Mouse (Mus musculus): ENCODE measurements around the gene Aldob. TPM values are rescaled to one million over a fixed set of nuclear protein-coding genes. Genes with fewer than 3 reads are reported as not detected.

Aldob gene
- polyA plus RNA-seq, 1 experiment = not detected

GRCm38 (mm10) chr4:49547544-49548219, 1.7 kb downstream of the Aldob start:
- TF ChIP-seq GATA1 (IDR thresholded peaks at IDR 0.05; ENCODE audit: low read length) = no peak

- no peak for TF ChIP-seq GATA1 (IDR thresholded peaks at IDR 0.05; ENCODE audit: low read length)
Observed at GRCm38 (mm10) chr4:49546873-49547543, 2.3 kb downstream of the Aldob start.

DNA sequence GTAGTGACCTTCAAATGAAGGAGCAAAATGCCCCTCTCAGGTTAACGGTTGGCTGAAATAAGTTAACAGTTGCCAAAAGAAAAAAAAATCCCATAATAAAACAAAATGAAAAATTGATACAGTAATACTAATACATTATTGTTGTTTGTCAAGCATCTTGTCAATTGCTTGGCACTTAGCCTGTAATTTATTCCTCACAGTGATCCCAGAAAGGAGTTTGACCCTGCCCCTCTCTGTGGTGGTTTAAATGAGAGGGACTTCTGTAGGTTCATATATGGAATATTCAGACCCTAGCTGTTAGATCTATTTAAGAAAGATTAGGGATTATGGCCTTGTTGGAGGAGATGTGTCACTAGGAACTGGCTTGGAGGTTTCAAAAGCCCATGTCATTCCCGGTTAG, 3.3 kb downstream of the Aldob start:
- no peak for TF ChIP-seq GATA1 (IDR thresholded peaks at IDR 0.05; ENCODE audit: low read length)

- no peak for TF ChIP-seq GATA1 (IDR thresholded peaks at IDR 0.05; ENCODE audit: low read length)
Observed at GRCm38 (mm10) chr4:49540966-49541365, 8.4 kb downstream of the Aldob start.

GRCm38 (mm10) chr4:49539665-49540064, 9.7 kb downstream of the Aldob start:
- TF ChIP-seq GATA1 (IDR thresholded peaks at IDR 0.05; ENCODE audit: low read length) = no peak

- no peak for TF ChIP-seq GATA1 (IDR thresholded peaks at IDR 0.05; ENCODE audit: low read length)
Observed at GRCm38 (mm10) chr4:49536671-49537070, 12.7 kb downstream of the Aldob start.

- TF ChIP-seq GATA1 (IDR thresholded peaks at IDR 0.05; ENCODE audit: low read length) = no peak
Observed at GRCm38 (mm10) chr4:49535675-49536294, 13.6 kb downstream of the Aldob start.

DNA sequence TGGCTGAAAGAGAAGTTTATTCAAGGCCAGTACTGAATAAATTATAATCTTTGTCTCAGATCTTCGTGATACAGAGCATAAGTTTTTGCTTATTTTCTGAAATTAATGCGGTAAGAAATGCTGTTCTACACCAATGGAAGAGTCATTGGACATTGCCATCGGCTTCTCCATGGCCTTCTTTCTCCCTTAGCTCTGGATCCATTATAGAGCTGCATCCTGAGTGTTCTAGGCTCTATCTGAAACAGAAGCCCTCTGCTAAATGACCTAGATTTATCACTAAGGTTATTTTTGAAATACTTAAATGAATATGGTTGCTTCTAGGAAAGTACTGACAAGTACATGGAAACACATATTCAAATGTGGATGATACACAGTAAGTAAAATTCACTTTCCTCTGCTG, 14.3 kb downstream of the Aldob start:
- TF ChIP-seq GATA1 (IDR thresholded peaks at IDR 0.05; ENCODE audit: low read length) = no peak

- TF ChIP-seq GATA1 (IDR thresholded peaks at IDR 0.05; ENCODE audit: low read length) = no peak
Observed at GRCm38 (mm10) chr4:49522576-49522975, 26.8 kb downstream of the Aldob start.

DNA sequence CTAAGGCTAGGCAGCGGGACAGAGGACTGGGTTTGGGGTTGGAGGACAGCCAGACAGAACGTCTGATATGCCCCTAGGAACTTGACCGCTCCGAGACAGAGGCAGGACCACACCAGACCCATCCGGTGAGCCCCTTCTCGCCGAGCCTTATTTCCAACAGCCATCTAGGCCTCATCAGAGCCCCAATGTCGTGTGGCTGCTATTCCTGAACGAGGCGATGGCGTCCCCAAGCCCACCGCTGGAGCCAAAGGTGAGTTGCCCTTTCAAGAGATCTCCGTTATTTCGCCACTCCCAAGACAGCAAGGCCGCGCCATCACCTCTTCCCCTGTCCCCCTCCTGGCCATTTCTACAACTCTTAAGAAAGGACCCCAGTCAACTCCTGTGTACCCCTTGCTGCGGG, 28.0 kb downstream of the Aldob start:
- no peak for TF ChIP-seq GATA1 (IDR thresholded peaks at IDR 0.05; ENCODE audit: low read length)

- TF ChIP-seq GATA1 (IDR thresholded peaks at IDR 0.05; ENCODE audit: low read length) = no peak
Observed at GRCm38 (mm10) chr4:49520572-49521340, 28.6 kb downstream of the Aldob start, which contains the start of the genes Mrpl50 and Zfp189. Gene Mrpl50, minus strand, starts transcription at chr4:49521093. Gene Zfp189, plus strand, starts transcription at chr4:49521176.

- TF ChIP-seq GATA1 (IDR thresholded peaks at IDR 0.05; ENCODE audit: low read length) = no peak
Observed at GRCm38 (mm10) chr4:49519476-49519875, 29.9 kb downstream of the Aldob start.

DNA sequence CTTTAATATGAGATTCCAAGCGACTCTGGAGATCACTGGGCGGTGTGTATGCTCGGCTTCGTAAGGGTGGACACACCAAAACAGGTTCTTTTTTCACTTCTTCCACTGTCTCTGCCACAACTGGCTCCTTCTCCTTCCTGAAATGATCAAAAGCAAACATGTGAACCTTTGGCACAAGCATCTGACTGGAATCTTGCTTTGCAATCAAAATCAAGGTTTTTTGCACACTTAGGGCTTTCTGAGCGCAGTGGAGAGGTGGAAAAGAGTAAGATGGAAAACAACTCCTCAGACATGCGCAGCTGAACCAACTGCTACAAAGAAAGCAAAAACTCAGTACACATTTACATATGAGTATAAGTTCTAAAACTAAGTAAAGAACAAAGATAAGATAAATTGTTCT, 34.9 kb downstream of the Aldob start:
- no peak for TF ChIP-seq GATA1 (IDR thresholded peaks at IDR 0.05; ENCODE audit: low read length)

- no peak for TF ChIP-seq GATA1 (IDR thresholded peaks at IDR 0.05; ENCODE audit: low read length)
Observed at GRCm38 (mm10) chr4:49512636-49513035, 36.7 kb downstream of the Aldob start.

GRCm38 (mm10) chr4:49509183-49509582, 40.2 kb downstream of the Aldob start:
- TF ChIP-seq GATA1 (IDR thresholded peaks at IDR 0.05; ENCODE audit: low read length) = no peak

- no peak for TF ChIP-seq GATA1 (IDR thresholded peaks at IDR 0.05; ENCODE audit: low read length)
Observed at GRCm38 (mm10) chr4:49506386-49506785, 43.0 kb downstream of the Aldob start, which contains the start of gene Baat. Gene Baat, minus strand, starts transcription at chr4:49506557.
